Mouse (Mus musculus) liver, embryonic 12.5 days (tissue): ENCODE measurements around the gene Kif13a. TPM values are rescaled to one million over a fixed set of nuclear protein-coding genes. Genes with fewer than 3 reads are reported as not detected.

ENCODE experiments used
- ATAC-seq: fragments of 200-750 bp; cut with Nextera tagmentation; 2 replicates; pipeline ENCODE4 v1.8.0; 2017; ENCODE audit warnings: moderate number of reproducible peaks, mild to moderate bottlenecking, moderate library complexity
- H3K27ac ChIP-seq: fragments of 300-500 bp; sonication (generic); 2 replicates; pipeline ENCODE4 v1.5.1; 2016; ENCODE audit warnings: mild to moderate bottlenecking
- H3K27me3 ChIP-seq: fragments of 300-500 bp; sonication (generic); replicated peaks from 2 replicates; pipeline ENCODE4 v1.6.1; 2016; ENCODE audit warnings: mild to moderate bottlenecking, moderate library complexity
- H3K36me3 ChIP-seq: fragments of 300-500 bp; sonication (generic); 2 replicates; pipeline ENCODE4 v1.6.1; 2016; ENCODE audit warnings: mild to moderate bottlenecking, moderate library complexity
- H3K4me1 ChIP-seq: fragments of 300-500 bp; sonication (generic); 2 replicates; pipeline ENCODE4 v1.6.1; 2016
- H3K4me2 ChIP-seq: fragments of 300-500 bp; sonication (generic); 2 replicates; pipeline ENCODE4 v1.6.1; 2016; ENCODE audit warnings: mild to moderate bottlenecking, moderate library complexity
- H3K4me3 ChIP-seq: fragments of 300-500 bp; sonication (generic); 2 replicates; pipeline ENCODE4 v1.5.1; 2016; ENCODE audit warnings: mild to moderate bottlenecking, moderate library complexity
- H3K9ac ChIP-seq: fragments of 300-500 bp; sonication (generic); 2 replicates; pipeline ENCODE4 v1.6.1; 2016; ENCODE audit warnings: mild to moderate bottlenecking, moderate library complexity
- H3K9me3 ChIP-seq: fragments of 300-500 bp; sonication (generic); replicated peaks from 2 replicates; pipeline ENCODE4 v1.6.1; 2016; ENCODE audit warnings: mild to moderate bottlenecking, moderate library complexity
- WGBS: fragments of 180-500 bp; shearing (Covaris S2); methylation state at CpG from one replicate; pipeline ENCODE4 v1.1.7; 2016; ENCODE audit not compliant: insufficient replicate concordance; 5-methylcytosine and 5-hydroxymethylcytosine counted together
- polyA plus RNA-seq: library from polyadenylated mRNA; unstranded; fragments of >200 nt; fragmentation: Nextera tagmentation; extraction: Ambion mirVana; gene quantifications from 2 replicates; pipeline ENCODE4 v1.2.1, GENCODE M21; 2016

Gene Kif13a
- polyA plus RNA-seq = 6.9 and 7.8 TPM in 2 replicates

- Histone ChIP-seq H3K36me3 (no peaks in the 10 kb centered on the region; the same call in 1 of the 2 replicates), H3K27ac (peak within 1 kb of the TSS; percentile 89), H3K4me1 (peaks cover 44% of the 10 kb centered on the region), H3K27me3 (peaks cover 20% of the 10 kb centered on the region), H3K4me3 (peak within 1 kb of the TSS; percentile 73), H3K9ac (peak within 1 kb of the TSS; percentile 76), H3K4me2 (peak within 1 kb of the TSS; percentile 91), H3K9me3 (no peaks in the 10 kb centered on the region)
- under 1% methylated on average over 91 of the region's 96 CpGs for WGBS
- peak; percentile 83 for ATAC-seq
These were observed at the start of gene Kif13a for GRCm38 (mm10) chr13:46929719-46930658. Gene Kif13a, minus strand, starts transcription at chr13:46929867.

- Histone ChIP-seq H3K4me1 (peaks cover 25% of the 10 kb centered on the region), H3K9ac (no peak overlapping the region), H3K4me2 (no peak overlapping the region), H3K27me3 (no peaks in the 10 kb centered on the region), H3K36me3 (no peaks in the 10 kb centered on the region), H3K27ac (no peak overlapping the region), H3K4me3 (no peak overlapping the region), H3K9me3 (no peaks in the 10 kb centered on the region)
- no peak for ATAC-seq
- WGBS = 71% methylated on average over 7 of the region's 7 CpGs
These were observed 46.9 kb upstream of the Kif13a start for GRCm38 (mm10) chr13:46976532-46976931.

GRCm38 (mm10) chr13:46975930-46976329 is 46.3 kb upstream of the Kif13a start:
- Histone ChIP-seq H3K9me3 (no peaks in the 10 kb centered on the region), H3K4me3 (no peak overlapping the region), H3K4me1 (peaks cover 25% of the 10 kb centered on the region), H3K27me3 (no peaks in the 10 kb centered on the region), H3K27ac (no peak overlapping the region), H3K4me2 (no peak overlapping the region), H3K9ac (no peak overlapping the region), H3K36me3 (no peaks in the 10 kb centered on the region)
- 17% methylated on average over 4 of the region's 4 CpGs for WGBS
- no peak for ATAC-seq

- 52% methylated on average over 14 of the region's 14 CpGs for WGBS
- Histone ChIP-seq H3K27ac (no peak overlapping the region), H3K4me3 (peak overlapping the region; percentile 26), H3K9ac (no peak overlapping the region), H3K27me3 (no peaks in the 10 kb centered on the region), H3K9me3 (no peaks in the 10 kb centered on the region), H3K36me3 (no peaks in the 10 kb centered on the region), H3K4me2 (peak overlapping the region; percentile 44), H3K4me1 (peaks cover 21% of the 10 kb centered on the region)
- peak; percentile 51; the same call in 1 of the 2 replicates for ATAC-seq
These were observed 45.4 kb upstream of the Kif13a start for GRCm38 (mm10) chr13:46975031-46975551.

GRCm38 (mm10) chr13:46970286-46970945 is 40.7 kb upstream of the Kif13a start:
- H3K4me1 ChIP-seq = peaks cover 7% of the 10 kb centered on the region
- no peak overlapping the region for H3K4me2 ChIP-seq
- no peak overlapping the region for H3K4me3 ChIP-seq
- no peak for ATAC-seq
- H3K9ac ChIP-seq = no peak overlapping the region
- H3K9me3 ChIP-seq = no peaks in the 10 kb centered on the region
- H3K27ac ChIP-seq = no peak overlapping the region
- H3K27me3 ChIP-seq = 0 out of 2 replicates have a peak, but pooled peaks cover 2% of the 10 kb centered on the region
- WGBS = 40% methylated on average over 10 of the region's 10 CpGs
- no peaks in the 10 kb centered on the region for H3K36me3 ChIP-seq

GRCm38 (mm10) chr13:46968626-46969025 is 39.0 kb upstream of the Kif13a start:
- Histone ChIP-seq H3K9ac (no peak overlapping the region), H3K4me3 (no peak overlapping the region), H3K9me3 (no peaks in the 10 kb centered on the region), H3K27me3 (0 out of 2 replicates have a peak, but pooled peaks cover 2% of the 10 kb centered on the region), H3K27ac (no peak overlapping the region), H3K4me2 (no peak overlapping the region), H3K4me1 (no peaks in the 10 kb centered on the region), H3K36me3 (no peaks in the 10 kb centered on the region)
- WGBS = 77% methylated on average over 2 of the region's 2 CpGs
- ATAC-seq = no peak

GRCm38 (mm10) chr13:46967308-46967707 is 37.6 kb upstream of the Kif13a start:
- H3K4me2 ChIP-seq = no peak overlapping the region
- no peak overlapping the region for H3K4me3 ChIP-seq
- H3K4me1 ChIP-seq = no peaks in the 10 kb centered on the region
- H3K27me3 ChIP-seq = 0 out of 2 replicates have a peak, but pooled peaks cover 9% of the 10 kb centered on the region
- no peak overlapping the region for H3K9ac ChIP-seq
- no peak for ATAC-seq
- WGBS = 65% methylated on average over 4 of the region's 4 CpGs
- no peak overlapping the region for H3K27ac ChIP-seq
- no peaks in the 10 kb centered on the region for H3K36me3 ChIP-seq
- H3K9me3 ChIP-seq = no peaks in the 10 kb centered on the region

GRCm38 (mm10) chr13:46960878-46961474 is 31.3 kb upstream of the Kif13a start:
- H3K4me2 ChIP-seq = no peak overlapping the region
- 64% methylated on average over 7 of the region's 7 CpGs for WGBS
- ATAC-seq = no peak

GRCm38 (mm10) chr13:46959139-46959538 is 29.5 kb upstream of the Kif13a start:
- no peak overlapping the region for H3K9ac ChIP-seq
- H3K36me3 ChIP-seq = no peaks in the 10 kb centered on the region
- no peak for ATAC-seq
- 0 out of 2 replicates have a peak, but pooled peaks cover 7% of the 10 kb centered on the region for H3K27me3 ChIP-seq
- WGBS = 74% methylated on average over 5 of the region's 5 CpGs
- H3K9me3 ChIP-seq = no peaks in the 10 kb centered on the region
- no peaks in the 10 kb centered on the region for H3K4me1 ChIP-seq
- H3K4me2 ChIP-seq = no peak overlapping the region
- H3K4me3 ChIP-seq = no peak overlapping the region
- H3K27ac ChIP-seq = no peak overlapping the region

More at GRCm38 (mm10) chr13:46960878-46961474, 31.3 kb upstream of the Kif13a start:
- 0 out of 2 replicates have a peak, but pooled peaks cover 7% of the 10 kb centered on the region for H3K27me3 ChIP-seq
- H3K27ac ChIP-seq = no peak overlapping the region
- no peak overlapping the region for H3K4me3 ChIP-seq
- no peak overlapping the region for H3K9ac ChIP-seq
- no peaks in the 10 kb centered on the region for H3K4me1 ChIP-seq
- H3K36me3 ChIP-seq = no peaks in the 10 kb centered on the region
- no peaks in the 10 kb centered on the region for H3K9me3 ChIP-seq

GRCm38 (mm10) chr13:46951212-46951611 is 21.5 kb upstream of the Kif13a start:
- Histone ChIP-seq H3K9me3 (no peaks in the 10 kb centered on the region), H3K4me2 (no peak overlapping the region), H3K27me3 (no peaks in the 10 kb centered on the region), H3K9ac (no peak overlapping the region), H3K4me3 (no peak overlapping the region), H3K27ac (no peak overlapping the region), H3K4me1 (peaks cover 4% of the 10 kb centered on the region), H3K36me3 (no peaks in the 10 kb centered on the region)
- WGBS = 79% methylated on average over 15 of the region's 15 CpGs
- ATAC-seq = no peak

- ATAC-seq = 0 out of 2 replicates have a peak, but pooled peaks have one; percentile 42
- H3K9ac ChIP-seq = no peak overlapping the region
- peaks cover 4% of the 10 kb centered on the region for H3K4me1 ChIP-seq
- H3K4me3 ChIP-seq = no peak overlapping the region
- H3K27ac ChIP-seq = no peak overlapping the region
- H3K27me3 ChIP-seq = no peaks in the 10 kb centered on the region
- H3K36me3 ChIP-seq = no peaks in the 10 kb centered on the region
- no peaks in the 10 kb centered on the region for H3K9me3 ChIP-seq
- no peak overlapping the region for H3K4me2 ChIP-seq
- 18% methylated on average over 2 of the region's 2 CpGs for WGBS
These were observed 20.1 kb upstream of the Kif13a start for GRCm38 (mm10) chr13:46949741-46950140.
